Mouse (Mus musculus) hindbrain, embryonic 15.5 days (tissue): ENCODE measurements around the gene H2al1b. TPM values are rescaled to one million over a fixed set of nuclear protein-coding genes. Genes with fewer than 3 reads are reported as not detected.

Experiments used
- polyA plus RNA-seq: library from polyadenylated mRNA; unstranded; fragments of >200 nt; fragmentation: Nextera tagmentation; extraction: Ambion mirVana; gene quantifications from 2 replicates; pipeline ENCODE4 v1.2.1, GENCODE M21; 2015

The H2al1b gene
- polyA plus RNA-seq, 1 experiment from 2014 or later: not detected

Other genes with a start within 250 kb of the H2al1b start
- not detected in 2 replicates for gene H2al1a, start 3.2 kb upstream of the H2al1b start, polyA plus RNA-seq
- gene H2al1c, start 3.2 kb downstream of the H2al1b start, polyA plus RNA-seq: not detected in 2 replicates
- gene H2al1d, start 6.4 kb downstream of the H2al1b start, polyA plus RNA-seq: not detected in 2 replicates
- gene H2al1e, start 9.5 kb downstream of the H2al1b start, polyA plus RNA-seq: not detected in 2 replicates
- gene H2al1f, start 12.7 kb downstream of the H2al1b start, polyA plus RNA-seq: not detected in 2 replicates
- gene H2al1g, start 15.8 kb downstream of the H2al1b start, polyA plus RNA-seq: not detected in 2 replicates
- not detected in 2 replicates for gene H2al1h, start 19.1 kb downstream of the H2al1b start, polyA plus RNA-seq
- not detected in 2 replicates for gene H2al1i, start 22.2 kb downstream of the H2al1b start, polyA plus RNA-seq
- gene H2al1j, start 25.4 kb downstream of the H2al1b start, polyA plus RNA-seq: not detected in 2 replicates